Mouse (Mus musculus) neutrophil, adult 59 days (primary cell): ENCODE data around the gene Klk1b5. TPM values are rescaled to one million over a fixed set of nuclear protein-coding genes. Genes with fewer than 3 reads are reported as not detected.

Source experiments
- total RNA-seq, 2 experiments: library from RNA; stranded (reverse); gene quantifications; 1 replicate in 1 of 2; 2 replicates in 1 of 2; pipeline ENCODE4 v1.2.4; 2023

Gene Klk1b5
- total RNA-seq = not detected

GRCm38 (mm10) chr7:44215645-44216044 is at the start of gene Klk1b5:
TSS of gene Klk1b5 (plus strand) at chr7:44215945.

GRCm38 (mm10) chr7:44187936-44188335 is 27.8 kb upstream of the Klk1b5 start, which contains the start of gene Klk1b24:
TSS of gene Klk1b24 (plus strand) at chr7:44188236.

GRCm38 (mm10) chr7:44197891-44198290 is 17.9 kb upstream of the Klk1b5 start, which contains the start of gene Klk1b3:
TSS of gene Klk1b3 (plus strand) at chr7:44198191.

DNA sequence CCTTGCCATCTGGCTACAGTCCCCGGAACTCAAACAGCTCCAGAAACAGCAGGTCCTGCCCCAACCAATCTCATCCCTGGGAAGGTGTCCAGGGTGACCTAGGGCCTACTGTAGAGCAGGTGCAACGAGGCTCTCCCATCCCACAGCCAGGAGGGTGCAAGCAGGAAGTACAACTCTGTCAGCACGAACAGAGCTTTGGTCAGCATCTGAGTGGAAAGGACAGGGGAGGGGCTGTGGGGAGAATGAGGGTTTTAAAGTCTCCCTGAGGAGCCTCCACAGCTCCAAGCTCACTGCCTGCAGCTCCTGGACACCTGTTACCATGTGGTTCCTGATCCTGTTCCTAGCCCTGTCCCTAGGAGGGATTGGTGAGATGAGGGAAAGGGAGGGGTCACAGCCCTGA is 8.6 kb upstream of the Klk1b5 start, which contains the start of gene Klk1b4:
TSS of gene Klk1b4 (plus strand) at position 301 of the 400 bp plus-strand sequence.

GRCm38 (mm10) chr7:44225076-44225475 is 9.3 kb downstream of the Klk1b5 start, which contains the start of gene Klk1:
TSS of gene Klk1 (plus strand) at chr7:44225360.

GRCm38 (mm10) chr7:44235909-44236308 is 20.2 kb downstream of the Klk1b5 start, which contains the start of gene Gm36864:
TSS of gene Gm36864 (plus strand) at chr7:44236177.

DNA sequence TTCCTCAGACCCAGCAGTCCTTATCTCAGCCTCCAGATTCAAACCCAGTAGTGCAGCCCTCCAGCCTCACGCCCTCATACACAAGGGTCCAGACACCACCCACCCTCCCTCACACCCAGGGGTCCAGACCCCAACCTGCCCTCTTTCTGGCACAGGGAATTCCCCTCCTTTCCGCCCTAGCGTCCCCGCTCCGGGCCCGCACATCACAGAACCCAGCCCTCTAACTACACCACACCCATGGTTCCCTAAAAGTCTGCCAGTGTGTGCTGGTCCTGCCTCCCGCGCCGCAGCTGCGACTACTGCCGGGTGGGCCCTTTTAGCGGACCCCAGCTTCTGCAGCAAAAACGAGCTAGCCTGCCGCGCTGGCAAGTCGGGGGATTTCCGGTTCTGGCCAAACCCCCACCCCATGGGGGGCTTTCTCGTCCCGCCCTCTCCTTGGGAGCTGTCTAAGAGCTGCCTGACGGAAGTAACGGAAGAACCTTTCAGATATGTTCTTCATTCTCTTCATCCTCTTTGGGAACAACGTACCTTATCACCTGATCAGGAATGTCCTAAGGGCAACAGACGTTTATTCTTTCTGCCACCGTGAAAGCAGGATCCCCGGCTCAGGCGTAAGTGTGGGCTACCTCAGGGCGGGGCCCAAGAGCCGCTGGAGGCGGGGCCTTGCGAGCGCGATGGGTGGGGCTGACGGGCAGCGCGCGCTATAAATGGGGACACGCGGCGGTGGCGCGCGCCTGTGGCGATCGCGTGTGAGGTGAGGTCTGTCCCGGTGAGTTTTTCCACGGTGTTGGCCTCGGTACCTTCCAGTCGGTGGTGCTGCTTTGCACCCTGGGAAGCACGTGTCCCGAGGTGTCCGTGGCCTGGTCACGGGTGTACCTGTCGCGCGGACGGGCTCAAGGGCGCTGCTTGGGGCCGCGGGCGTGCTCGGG is 30.6 kb downstream of the Klk1b5 start, which contains the start of the genes 1700028J19Rik and 2410002F23Rik:
TSS of gene 1700028J19Rik (minus strand) at position 641 of the 929 bp plus-strand sequence.
TSS of gene 2410002F23Rik (plus strand) at position 668 of the 929 bp plus-strand sequence.

GRCm38 (mm10) chr7:44257278-44257677 is 41.5 kb downstream of the Klk1b5 start, which contains the start of gene Acp4:
TSS of gene Acp4 (minus strand) at chr7:44257378.

GRCm38 (mm10) chr7:44261147-44261546 is 45.4 kb downstream of the Klk1b5 start, which contains the start of gene Gm15517:
TSS of gene Gm15517 (plus strand) at chr7:44261447.

Other genes with a start within 250 kb of the Klk1b5 start
- not detected for gene Klk1b1, start 249.2 kb upstream of the Klk1b5 start, total RNA-seq
- not detected for gene Klk1b9, start 239.9 kb upstream of the Klk1b5 start, total RNA-seq
- gene Klk1b11, start 220.1 kb upstream of the Klk1b5 start, total RNA-seq = not detected
- gene Klk1b26, start 203.8 kb upstream of the Klk1b5 start, total RNA-seq = not detected
- not detected for gene Klk1b27, start 163.7 kb upstream of the Klk1b5 start, total RNA-seq
- gene Klk1b21, start 113.6 kb upstream of the Klk1b5 start, total RNA-seq = not detected
- not detected for gene Klk1b22, start 103.3 kb upstream of the Klk1b5 start, total RNA-seq
- gene Klk1b16, start 79.2 kb upstream of the Klk1b5 start, total RNA-seq = not detected
- gene Klk1b24, start 27.7 kb upstream of the Klk1b5 start, total RNA-seq = not detected
- gene Klk1b3, start 17.8 kb upstream of the Klk1b5 start, total RNA-seq = not detected
- not detected for gene Klk1b4, start 8.5 kb upstream of the Klk1b5 start, total RNA-seq
- gene Klk1, start 9.4 kb downstream of the Klk1b5 start, total RNA-seq = not detected
- not detected for gene Gm36864, start 20.2 kb downstream of the Klk1b5 start, total RNA-seq
- gene 1700028J19Rik, start 30.8 kb downstream of the Klk1b5 start, total RNA-seq = 1 to 10 TPM in 1 of 2 experiments, under 1 TPM in 1; 0.49 to 1.6 TPM
- 10 to 100 TPM; 27.8 to 34.7 TPM for gene 2410002F23Rik, start 30.8 kb downstream of the Klk1b5 start, total RNA-seq
- not detected for gene Acp4, start 41.4 kb downstream of the Klk1b5 start, total RNA-seq
- not detected for gene Gm15517, start 45.5 kb downstream of the Klk1b5 start, total RNA-seq
- 1 to 10 TPM in 1 of 2 experiments, under 1 TPM in 1; 0.42 to 1.1 TPM for gene Clec11a, start 91.0 kb downstream of the Klk1b5 start, total RNA-seq
- gene Shank1, start 94.3 kb downstream of the Klk1b5 start, total RNA-seq = under 1 TPM; 0.40 to 0.57 TPM
- under 1 TPM in 1 of 2 experiments, not detected in 1; 0.36 TPM for gene Syt3, start 168.2 kb downstream of the Klk1b5 start, total RNA-seq
- under 1 TPM in 1 of 2 experiments, not detected in 1; 0.16 TPM for gene 1700008O03Rik, start 169.9 kb downstream of the Klk1b5 start, total RNA-seq
- not detected for gene Lrrc4b, start 213.1 kb downstream of the Klk1b5 start, total RNA-seq
- gene Aspdh, start 249.4 kb downstream of the Klk1b5 start, total RNA-seq = not detected